Mouse (Mus musculus): ENCODE results near the gene Nfic.
"Not testable (repeated sequence)": the region's sequence is repeated elsewhere in the genome, so short reads cannot be mapped to it uniquely, and the experiment has no call there.

Gene Nfic

GRCm38 (mm10) chr10:81458267-81458666 lies 2.8 kb upstream of the Nfic start:
- peak in 1 of 2 experiments; percentile 0 for DNase-seq

- DNase-seq, result peak in 1 of 2 experiments; percentile 0
Observed at GRCm38 (mm10) chr10:81457624-81458023, 2.2 kb upstream of the Nfic start.

DNA sequence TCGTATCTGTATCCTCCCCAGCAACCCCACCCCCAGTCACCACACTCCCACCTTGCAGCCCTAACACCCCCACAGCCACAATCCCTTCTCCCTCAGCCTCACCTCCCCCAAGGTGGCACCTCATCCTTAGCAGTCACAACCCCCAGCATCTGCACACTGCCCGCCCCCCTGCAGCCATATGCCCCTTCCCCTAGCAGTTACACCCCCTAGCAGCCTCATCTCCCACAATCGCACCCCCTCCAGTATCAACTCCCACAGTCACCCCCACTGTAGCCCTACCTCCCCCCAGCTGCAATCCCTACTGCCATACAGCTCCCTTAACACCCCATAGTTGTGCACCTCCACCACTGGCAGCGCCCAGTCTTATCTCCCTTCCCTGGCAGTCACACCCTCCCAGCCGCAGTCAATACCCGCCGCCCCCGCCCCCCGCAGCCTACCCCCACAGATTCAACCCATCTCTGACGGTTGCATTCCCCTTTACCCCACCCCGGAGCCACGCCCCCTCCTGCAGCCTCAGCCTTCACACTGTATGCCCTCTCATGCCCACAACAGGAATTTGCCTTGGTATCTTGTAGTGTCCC lies 1.6 kb upstream of the Nfic start:
- no peak for DNase-seq

- peak in 1 of 2 experiments; percentile 0 for DNase-seq
Observed at GRCm38 (mm10) chr10:81454106-81454505, 1.3 kb downstream of the Nfic start.

DNA sequence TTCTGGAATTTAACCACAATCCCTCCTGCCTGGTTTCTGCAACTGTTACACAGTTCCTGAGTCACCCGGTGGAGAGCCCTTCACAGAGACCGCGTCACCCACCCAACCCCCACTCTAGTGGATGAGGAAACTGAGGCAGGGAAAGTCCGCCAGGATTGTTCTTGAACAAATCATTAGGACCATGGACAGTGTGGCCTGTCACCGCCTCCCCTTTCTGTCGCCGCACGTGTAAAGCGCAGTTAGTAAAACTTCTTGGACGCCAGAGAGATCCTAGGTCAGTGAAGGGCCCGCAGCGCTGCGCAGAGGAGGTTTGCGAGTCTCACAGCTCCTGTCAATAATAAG lies 2.5 kb downstream of the Nfic start:
- no peak for DNase-seq

DNA sequence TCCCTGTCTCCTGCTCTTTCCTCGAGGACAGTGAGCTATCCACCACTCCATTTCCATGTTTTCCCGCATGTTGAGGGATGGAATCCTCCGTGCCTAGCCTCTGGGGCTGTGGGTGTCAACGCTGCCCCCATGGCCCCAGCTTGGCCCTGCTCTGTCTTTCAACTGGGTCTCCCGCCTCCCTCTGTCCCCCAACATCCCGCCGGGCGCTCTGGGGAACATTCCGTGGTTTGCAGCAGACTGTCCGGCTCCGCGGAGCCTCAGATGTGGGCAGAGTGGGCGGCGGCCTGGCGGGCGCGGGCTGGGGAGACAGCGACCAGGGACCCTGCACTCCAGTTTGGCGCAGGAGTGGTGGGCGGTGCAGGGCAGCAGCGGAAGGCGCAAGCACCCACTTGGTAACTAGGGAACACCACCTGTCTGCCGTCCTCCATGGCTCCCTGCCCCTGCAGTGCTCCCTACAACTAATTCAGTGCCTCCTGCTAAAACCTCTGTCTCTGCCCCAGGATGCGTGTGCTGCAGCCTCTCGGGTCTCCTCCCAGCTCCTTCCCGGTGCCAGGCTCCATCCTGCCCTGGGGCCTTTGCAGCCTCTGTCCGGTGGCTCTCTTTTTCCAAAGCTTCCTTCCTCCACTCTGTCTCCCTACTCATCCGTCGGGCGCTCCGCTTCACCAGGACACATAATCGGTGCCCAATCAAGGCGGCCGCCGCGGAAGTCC lies 3.0 kb downstream of the Nfic start:
- peak; percentile 1 to 3 for DNase-seq

- DNase-seq, result no peak
Observed at GRCm38 (mm10) chr10:81451365-81451745, 4.1 kb downstream of the Nfic start.

DNA sequence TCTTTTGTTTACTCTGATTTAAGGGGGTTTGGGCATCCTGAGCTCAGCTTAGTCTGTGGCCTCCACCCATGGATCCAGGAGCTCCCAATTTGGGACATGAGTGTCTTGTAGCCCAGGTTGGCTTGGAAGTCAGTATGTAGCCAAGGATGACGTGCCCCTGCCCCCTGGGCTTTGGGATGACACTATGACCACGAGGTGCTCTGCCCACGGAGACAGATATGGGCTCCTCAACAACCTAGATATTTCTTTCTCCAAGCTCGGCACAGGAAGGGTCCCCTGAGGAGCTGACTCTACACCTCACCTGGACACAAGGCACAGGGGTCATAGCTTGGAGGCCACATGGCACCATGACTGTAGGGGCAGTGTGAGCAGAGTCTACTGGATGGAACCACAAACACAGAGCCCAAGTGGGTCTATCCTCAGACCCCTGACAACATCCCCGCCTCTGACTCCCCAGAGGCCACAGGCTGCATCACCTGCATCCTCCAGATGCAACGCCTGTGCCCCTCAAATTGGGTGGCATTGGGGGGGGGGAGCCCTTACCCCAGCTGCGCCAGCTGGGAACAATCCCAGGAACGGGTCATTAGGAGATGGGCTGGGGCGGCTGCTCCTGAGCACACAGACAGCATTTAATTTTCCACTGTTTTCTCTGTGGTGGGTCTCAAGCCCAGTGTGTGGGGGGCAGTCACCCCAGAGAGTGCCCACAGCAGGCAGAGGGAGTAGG lies 4.6 kb downstream of the Nfic start:
- peak; percentile 1 to 3 for DNase-seq

- peak; percentile 36 to 58 for DNase-seq
Observed at GRCm38 (mm10) chr10:81450140-81450539, 5.3 kb downstream of the Nfic start.

- DNase-seq, result not testable (repeated sequence)
Observed at GRCm38 (mm10) chr10:81445516-81445915, 9.9 kb downstream of the Nfic start.

DNA sequence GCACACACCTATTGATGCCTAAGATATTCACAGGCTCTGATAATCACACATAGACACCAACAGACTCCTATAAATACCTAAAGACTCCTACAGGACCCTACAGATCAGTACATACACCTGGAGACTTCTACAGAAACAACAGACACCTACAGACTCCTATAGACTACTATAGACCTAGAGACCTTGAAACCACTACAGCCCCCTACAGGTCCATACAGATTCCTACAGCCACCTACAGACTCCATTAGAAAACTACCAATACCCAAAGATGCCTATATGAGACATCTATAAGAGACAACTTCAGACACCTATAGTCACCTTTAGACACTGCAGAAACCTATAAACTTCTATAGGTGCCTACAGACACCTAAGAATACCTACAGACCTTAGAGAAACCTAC lies 14.4 kb downstream of the Nfic start:
- no peak for DNase-seq

DNA sequence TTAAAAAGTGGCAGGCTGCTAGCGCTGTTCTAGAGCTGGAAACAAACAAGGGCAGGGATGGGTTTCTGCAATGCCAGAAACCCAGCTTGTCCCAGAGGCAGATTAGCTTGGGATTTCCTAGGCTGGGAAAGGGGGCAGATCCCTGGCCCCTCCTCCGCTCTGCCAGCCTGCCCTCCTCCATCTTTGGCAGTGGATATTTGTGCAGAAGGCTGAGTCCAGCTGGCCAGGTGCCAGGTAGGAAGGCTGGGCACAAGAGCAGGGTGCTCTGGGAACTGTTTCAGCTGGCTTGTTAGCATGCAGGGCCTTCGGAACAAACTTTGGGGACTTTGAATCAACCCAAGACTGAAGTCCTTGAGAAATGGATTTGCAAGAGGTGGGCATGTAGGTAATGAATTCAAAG lies 20.0 kb downstream of the Nfic start:
- no peak for DNase-seq

GRCm38 (mm10) chr10:81434361-81435263 lies 20.8 kb downstream of the Nfic start:
- no peak for DNase-seq

DNA sequence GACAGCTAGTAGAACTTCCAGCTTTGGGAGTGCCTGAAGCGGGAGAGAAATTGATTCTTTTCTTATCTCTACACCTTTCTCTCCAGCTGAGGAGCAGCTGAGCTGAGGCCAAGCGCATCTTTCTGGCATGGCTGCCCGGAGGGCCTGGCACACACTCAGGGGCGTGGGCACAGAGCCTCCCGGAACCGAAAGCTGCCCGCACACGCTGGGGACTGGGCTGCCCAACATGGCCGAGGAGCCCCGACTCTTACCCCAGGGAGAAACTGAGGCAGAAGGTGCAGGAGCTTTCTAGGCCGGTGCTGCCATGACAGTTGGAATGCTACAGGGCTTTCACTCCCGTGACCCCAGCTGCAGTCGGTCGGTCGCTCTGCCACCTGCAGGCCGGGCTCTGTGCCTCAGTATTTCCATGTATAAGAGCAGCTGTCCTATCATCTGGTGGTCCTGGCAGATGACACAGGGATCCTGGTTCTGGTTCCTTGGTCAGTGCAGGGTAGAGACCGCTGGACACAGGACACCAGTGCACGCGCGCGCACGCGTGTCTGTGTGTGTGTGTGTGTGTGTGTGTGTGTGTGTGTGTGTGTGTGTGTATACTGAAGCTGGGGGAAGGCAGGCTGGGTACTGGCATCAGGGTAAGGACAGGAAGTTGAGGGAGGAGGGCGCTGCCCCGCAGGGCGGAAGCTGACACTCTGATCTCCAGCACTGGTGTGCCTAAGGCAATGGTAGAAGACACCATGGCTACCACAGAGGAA lies 21.7 kb downstream of the Nfic start:
- peak; percentile 59 to 74 for DNase-seq

GRCm38 (mm10) chr10:81432868-81433262 lies 22.6 kb downstream of the Nfic start:
- DNase-seq, result peak; percentile 87 to 93

- DNase-seq, result no peak
Observed at GRCm38 (mm10) chr10:81432169-81432867, 23.1 kb downstream of the Nfic start.

GRCm38 (mm10) chr10:81431526-81432168 lies 23.8 kb downstream of the Nfic start:
- DNase-seq, result peak in 1 of 2 experiments; percentile 33

GRCm38 (mm10) chr10:81430831-81431525 lies 24.5 kb downstream of the Nfic start:
- peak; percentile 34 to 53 for DNase-seq

DNA sequence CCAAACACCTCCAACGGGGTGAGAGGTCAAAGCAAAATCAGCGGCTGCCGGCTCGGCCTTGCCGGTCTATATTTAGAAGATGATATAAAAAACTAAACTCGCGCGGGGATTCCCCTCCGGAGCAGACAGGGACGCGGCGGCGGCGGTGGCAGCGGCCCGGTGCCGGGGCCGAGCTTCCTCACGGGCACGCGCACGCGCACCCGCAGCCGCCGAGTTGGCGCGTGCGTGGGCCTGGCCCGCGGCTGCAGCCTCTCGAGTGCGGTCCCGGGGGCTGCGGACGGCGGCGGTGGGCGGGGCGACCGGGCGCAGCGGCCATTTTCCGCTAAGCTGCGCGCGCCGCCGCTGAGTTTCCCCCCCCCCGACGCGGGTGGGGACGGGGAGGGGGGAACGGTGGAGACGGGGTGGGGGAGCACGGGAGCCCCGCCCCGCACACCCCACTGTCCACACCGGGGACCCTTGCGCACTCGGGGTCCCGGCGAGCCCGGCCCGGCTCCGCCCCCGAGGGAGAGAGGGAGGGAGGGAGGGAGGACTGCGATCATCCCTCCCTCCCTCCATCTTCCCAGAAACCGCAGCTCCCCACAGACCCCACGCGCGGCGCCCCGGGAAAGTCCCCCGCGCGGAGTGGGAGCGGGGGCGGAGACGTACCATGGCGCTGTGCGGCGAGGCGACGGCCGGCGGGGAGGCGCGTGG lies 25.1 kb downstream of the Nfic start:
- DNase-seq, result peak; percentile 40 to 55

- peak; percentile 70 to 81 for DNase-seq
Observed at GRCm38 (mm10) chr10:81429605-81430061, 25.8 kb downstream of the Nfic start.

Measured in thymus, adult 18-20 months (tissue).